Mouse (Mus musculus) hindbrain, embryonic 15.5 days (tissue): ENCODE measurements around the gene Gm13030. TPM values are rescaled to one million over a fixed set of nuclear protein-coding genes. Genes with fewer than 3 reads are reported as not detected.
A peak's percentile ranks its signal among the peaks of the same experiment; 100 is the strongest.
"Not testable (repeated sequence)": the region's sequence is repeated elsewhere in the genome, so short reads cannot be mapped to it uniquely, and the experiment has no call there.

ENCODE experiments used
- ATAC-seq: fragments of 200-750 bp; cut with Nextera tagmentation; 2 replicates; pipeline ENCODE4 v1.8.0; 2017; ENCODE audit warnings: low read depth, moderate number of reproducible peaks, moderate TSS enrichment; ENCODE audit not compliant: low FRiP score
- H3K27ac ChIP-seq: fragments of 300-500 bp; sonication (generic); replicated peaks from 2 replicates; pipeline ENCODE4 v1.5.1; 2015; ENCODE audit warnings: mild to moderate bottlenecking, inconsistent platforms
- H3K27me3 ChIP-seq: fragments of 300-500 bp; sonication (generic); 2 replicates; pipeline ENCODE4 v1.6.1; 2015; ENCODE audit warnings: control low read depth, inconsistent platforms
- H3K36me3 ChIP-seq: fragments of 300-500 bp; sonication (generic); 2 replicates; pipeline ENCODE4 v1.6.1; 2015; ENCODE audit warnings: control low read depth, inconsistent platforms
- H3K4me1 ChIP-seq: fragments of 300-500 bp; sonication (generic); replicated peaks from 2 replicates; pipeline ENCODE4 v1.6.1; 2015; ENCODE audit warnings: control low read depth, inconsistent platforms
- H3K4me2 ChIP-seq: fragments of 300-500 bp; sonication (generic); 2 replicates; pipeline ENCODE4 v1.6.1; 2015; ENCODE audit warnings: moderate library complexity, mild to moderate bottlenecking, inconsistent platforms
- H3K4me3 ChIP-seq: fragments of 300-500 bp; sonication (generic); 2 replicates; pipeline ENCODE4 v1.5.1; 2015; ENCODE audit warnings: mild to moderate bottlenecking, inconsistent platforms
- H3K9ac ChIP-seq: fragments of 300-500 bp; sonication (generic); 2 replicates; pipeline ENCODE4 v1.6.1; 2015; ENCODE audit warnings: inconsistent platforms
- H3K9me3 ChIP-seq: fragments of 300-500 bp; sonication (generic); 2 replicates; pipeline ENCODE4 v1.6.1; 2016; ENCODE audit warnings: control low read depth, inconsistent platforms
- WGBS: fragments of 180-500 bp; shearing (Covaris S2); methylation state at CpG from one replicate; pipeline ENCODE4 v1.1.7; 2015; 5-methylcytosine and 5-hydroxymethylcytosine counted together
- polyA plus RNA-seq: library from polyadenylated mRNA; unstranded; fragments of >200 nt; fragmentation: Nextera tagmentation; extraction: Ambion mirVana; gene quantifications from 2 replicates; pipeline ENCODE4 v1.2.1, GENCODE M21; 2015

Gene Gm13030
- polyA plus RNA-seq, 1 experiment from 2014 or later = not detected

DNA sequence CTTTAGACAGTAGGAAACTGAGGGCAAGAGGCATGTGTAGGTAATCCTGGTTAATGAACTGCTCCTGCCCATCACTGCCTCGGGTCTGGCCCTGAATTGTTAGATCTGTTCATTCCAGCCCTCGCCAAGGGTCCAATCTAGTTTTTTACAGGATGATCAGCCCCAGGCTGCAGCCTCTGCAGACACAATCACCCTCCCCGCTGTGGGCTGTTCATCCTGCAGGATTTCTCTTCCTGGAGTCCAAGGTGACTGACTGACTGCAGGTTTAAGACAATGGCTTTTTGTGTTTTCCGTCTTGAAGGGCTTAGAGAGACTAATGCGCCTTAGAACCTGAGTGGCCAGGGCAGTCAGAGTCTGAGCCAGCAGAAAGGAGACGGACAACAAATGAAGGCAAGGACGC lies 15.4 kb upstream of the Gm13030 start:
- no peak overlapping the region for H3K9ac ChIP-seq
- H3K4me3 ChIP-seq = no peak overlapping the region
- H3K9me3 ChIP-seq = no peaks in the 10 kb centered on the region
- H3K4me2 ChIP-seq = no peak overlapping the region
- no peaks in the 10 kb centered on the region for H3K4me1 ChIP-seq
- H3K27me3 ChIP-seq = no peaks in the 10 kb centered on the region
- no peak overlapping the region for H3K27ac ChIP-seq
- H3K36me3 ChIP-seq = peaks cover 13% of the 10 kb centered on the region; the same call in 1 of the 2 replicates
- ATAC-seq = no peak
- 57% methylated on average over 7 of the region's 7 CpGs for WGBS

DNA sequence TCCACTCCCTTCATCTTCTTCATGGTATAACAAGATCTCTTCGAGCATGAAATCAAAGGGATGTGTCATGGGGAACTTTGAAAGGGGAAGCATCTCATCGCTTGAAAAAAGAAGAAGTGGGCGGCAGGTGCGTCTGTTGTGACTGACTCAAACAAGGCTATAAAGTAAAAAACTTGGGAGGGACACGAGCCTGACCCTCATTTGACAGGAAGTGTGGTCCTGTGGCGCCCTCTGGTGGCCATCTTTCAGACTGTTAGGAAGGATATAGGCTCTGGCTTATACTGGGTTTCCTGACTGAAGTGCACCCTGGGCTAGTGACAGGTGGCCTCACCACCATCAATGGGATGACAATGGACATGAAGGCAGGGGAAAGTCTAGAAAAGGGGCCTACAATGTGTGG lies 10.5 kb upstream of the Gm13030 start:
- no peak overlapping the region for H3K4me2 ChIP-seq
- peak; percentile 38; the same call in 1 of the 2 replicates for ATAC-seq
- peaks cover 6% of the 10 kb centered on the region; the same call in 1 of the 2 replicates for H3K4me1 ChIP-seq
- H3K27ac ChIP-seq = no peak overlapping the region
- no peak overlapping the region for H3K9ac ChIP-seq
- 17% methylated on average over 6 of the region's 6 CpGs for WGBS
- H3K4me3 ChIP-seq = no peak overlapping the region
- peaks cover 6% of the 10 kb centered on the region; the same call in 1 of the 2 replicates for H3K27me3 ChIP-seq
- H3K36me3 ChIP-seq = no peaks in the 10 kb centered on the region
- no peaks in the 10 kb centered on the region for H3K9me3 ChIP-seq

DNA sequence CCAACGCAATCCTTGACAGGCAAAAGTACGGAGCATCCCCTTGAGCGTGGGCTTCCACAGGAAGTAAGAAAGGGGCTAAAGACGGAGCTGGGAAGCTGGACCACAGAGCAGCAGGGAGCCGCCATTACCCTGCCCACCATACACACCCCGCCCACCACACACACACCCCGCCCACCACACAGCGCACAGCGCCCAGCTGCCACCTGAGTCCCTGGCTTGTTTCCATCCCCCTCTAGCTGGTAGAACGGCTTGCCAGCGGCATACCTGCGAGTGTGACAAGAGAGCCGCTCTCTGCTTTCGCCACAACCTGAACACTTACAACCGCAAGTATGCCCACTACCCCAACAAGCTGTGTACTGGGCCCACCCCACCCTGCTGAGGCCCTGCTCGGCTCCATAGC lies 8.4 kb upstream of the Gm13030 start:
- peaks cover 6% of the 10 kb centered on the region; the same call in 1 of the 2 replicates for H3K4me1 ChIP-seq
- no peak for ATAC-seq
- peak overlapping the region; percentile 37 for H3K4me2 ChIP-seq
- H3K4me3 ChIP-seq = no peak overlapping the region
- H3K36me3 ChIP-seq = no peaks in the 10 kb centered on the region
- H3K27ac ChIP-seq = no peak overlapping the region
- H3K9me3 ChIP-seq = no peaks in the 10 kb centered on the region
- WGBS = 16% methylated on average over 16 of the region's 16 CpGs
- peaks cover 6% of the 10 kb centered on the region; the same call in 1 of the 2 replicates for H3K27me3 ChIP-seq
- H3K9ac ChIP-seq = no peak overlapping the region

DNA sequence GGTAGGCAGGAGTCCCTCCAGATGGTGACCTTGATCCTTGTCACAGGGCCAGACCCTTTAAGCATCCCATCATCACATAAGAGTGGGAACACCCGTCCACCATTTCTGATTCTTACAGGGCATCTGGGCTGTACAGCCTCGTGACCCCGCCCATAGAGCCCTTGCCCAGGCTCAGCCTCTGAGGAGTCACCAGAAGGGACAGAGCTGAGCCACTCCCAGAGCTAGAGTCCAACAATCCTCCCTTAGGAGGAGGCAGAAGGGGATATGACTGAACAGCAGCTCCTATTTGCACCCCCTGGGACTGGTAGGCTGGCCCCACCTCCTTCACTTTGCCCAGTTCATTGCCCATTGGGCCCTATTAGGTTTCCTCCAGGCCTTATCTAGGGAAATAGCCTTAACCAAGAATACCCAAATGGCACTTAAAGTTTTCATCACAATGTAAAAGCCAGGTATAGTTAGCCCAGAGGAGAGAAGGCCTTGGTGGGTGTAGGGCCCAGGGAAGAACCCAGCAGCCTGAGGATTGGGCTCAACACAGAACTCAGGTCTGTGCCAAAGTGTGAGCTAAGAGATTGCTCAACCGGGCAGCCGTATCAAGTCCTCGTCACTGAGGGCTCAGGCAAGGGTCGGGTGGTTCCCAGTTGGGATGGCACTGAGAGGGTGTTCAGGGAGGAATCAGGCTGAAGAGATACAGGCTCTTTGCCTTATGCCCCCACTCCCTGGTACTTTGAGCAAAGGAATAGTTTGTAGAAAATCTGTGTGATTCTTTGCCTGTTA lies 7.2 kb upstream of the Gm13030 start:
- peaks cover 6% of the 10 kb centered on the region; the same call in 1 of the 2 replicates for H3K27me3 ChIP-seq
- no peak overlapping the region for H3K9ac ChIP-seq
- no peak overlapping the region for H3K27ac ChIP-seq
- H3K9me3 ChIP-seq = no peaks in the 10 kb centered on the region
- no peaks in the 10 kb centered on the region for H3K36me3 ChIP-seq
- no peak overlapping the region for H3K4me2 ChIP-seq
- ATAC-seq = no peak
- H3K4me1 ChIP-seq = peaks cover 6% of the 10 kb centered on the region; the same call in 1 of the 2 replicates
- H3K4me3 ChIP-seq = no peak overlapping the region
- WGBS = 87% methylated on average over 7 of the region's 7 CpGs

DNA sequence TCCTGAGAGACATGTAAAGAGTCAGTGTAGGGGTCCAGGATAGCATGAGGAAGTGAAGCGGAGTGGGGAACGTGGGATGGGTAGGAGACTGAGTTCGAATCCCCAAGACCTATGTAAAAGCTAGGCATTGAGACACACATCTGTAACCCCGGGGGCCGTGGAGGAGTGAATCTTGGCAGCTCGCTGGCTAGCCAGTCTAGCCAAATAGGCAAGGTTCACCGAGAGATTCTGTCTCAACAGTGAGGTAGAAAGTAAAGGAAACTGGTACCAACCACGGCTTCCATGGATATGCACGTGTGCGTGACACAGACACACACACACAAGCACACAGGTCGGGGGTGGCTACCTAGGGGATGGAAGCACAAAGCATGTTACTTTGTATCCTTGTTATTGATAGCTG lies 6.0 kb upstream of the Gm13030 start:
- no peak for ATAC-seq
- Histone ChIP-seq H3K4me2 (no peak overlapping the region), H3K9ac (no peak overlapping the region), H3K27me3 (peaks cover 6% of the 10 kb centered on the region; the same call in 1 of the 2 replicates), H3K36me3 (no peaks in the 10 kb centered on the region), H3K4me1 (peaks cover 6% of the 10 kb centered on the region; the same call in 1 of the 2 replicates), H3K27ac (no peak overlapping the region), H3K9me3 (no peaks in the 10 kb centered on the region), H3K4me3 (no peak overlapping the region)
- WGBS = 89% methylated on average over 11 of the region's 11 CpGs

DNA sequence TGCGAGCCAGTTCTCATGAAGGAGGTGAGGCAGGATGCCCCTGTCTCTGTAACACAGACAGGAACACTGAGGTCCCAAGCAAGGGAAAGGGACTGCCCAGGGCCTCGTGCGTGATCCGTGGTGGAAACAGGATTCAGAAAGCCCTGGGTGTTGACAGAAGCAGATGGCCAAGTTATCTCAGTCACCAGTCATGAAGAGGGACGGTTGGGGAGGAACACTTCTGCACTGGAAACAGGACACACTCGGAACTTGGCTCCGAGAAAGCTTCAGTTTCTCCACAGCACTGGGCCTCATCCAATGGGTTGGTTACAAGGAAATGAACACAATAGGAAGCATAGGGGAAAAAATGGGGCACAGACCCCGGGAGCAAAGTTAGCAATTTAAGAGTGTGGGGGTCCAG lies 5.0 kb upstream of the Gm13030 start:
- peaks cover 5% of the 10 kb centered on the region; the same call in 1 of the 2 replicates for H3K27me3 ChIP-seq
- no peak overlapping the region for H3K4me3 ChIP-seq
- ATAC-seq = no peak
- H3K4me2 ChIP-seq = no peak overlapping the region
- no peaks in the 10 kb centered on the region for H3K36me3 ChIP-seq
- H3K9me3 ChIP-seq = no peaks in the 10 kb centered on the region
- 74% methylated on average over 8 of the region's 8 CpGs for WGBS
- no peak overlapping the region for H3K27ac ChIP-seq
- H3K4me1 ChIP-seq = peaks cover 6% of the 10 kb centered on the region; the same call in 1 of the 2 replicates
- no peak overlapping the region for H3K9ac ChIP-seq

DNA sequence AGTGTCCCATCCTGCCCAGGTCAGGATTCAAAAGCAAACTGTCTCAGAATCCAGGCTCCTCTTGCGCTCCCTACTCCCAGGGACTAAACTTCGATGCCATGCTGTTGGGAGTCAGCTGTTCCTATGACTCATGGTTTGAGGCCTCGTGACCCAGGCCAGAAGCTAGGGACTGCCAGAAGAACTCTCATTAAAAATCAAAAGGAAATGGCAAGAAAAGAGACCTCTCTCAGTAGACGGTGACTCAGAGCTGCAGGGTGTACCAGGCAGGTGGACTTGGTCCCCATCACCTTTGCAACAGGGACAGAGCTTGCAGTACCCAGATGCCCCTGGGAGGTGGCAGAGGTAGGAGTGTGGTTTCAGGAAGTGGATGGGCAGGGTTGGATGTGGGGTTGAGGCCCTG lies 4.0 kb upstream of the Gm13030 start, which contains the start of gene Pla2g2e:
Gene Pla2g2e (plus strand): TSS at position 212 of the 400 bp plus-strand sequence.
- no peak for ATAC-seq
- no peak within 1 kb of the TSS for H3K9ac ChIP-seq
- H3K4me1 ChIP-seq = peaks cover 6% of the 10 kb centered on the region; the same call in 1 of the 2 replicates
- H3K27me3 ChIP-seq = 0 out of 2 replicates have a peak, but pooled peaks cover 2% of the 10 kb centered on the region
- H3K9me3 ChIP-seq = no peaks in the 10 kb centered on the region
- no peak within 1 kb of the TSS for H3K4me3 ChIP-seq
- H3K27ac ChIP-seq = no peak within 1 kb of the TSS
- H3K36me3 ChIP-seq = no peaks in the 10 kb centered on the region
- WGBS = 88% methylated on average over 4 of the region's 4 CpGs
- no peak within 1 kb of the TSS for H3K4me2 ChIP-seq

DNA sequence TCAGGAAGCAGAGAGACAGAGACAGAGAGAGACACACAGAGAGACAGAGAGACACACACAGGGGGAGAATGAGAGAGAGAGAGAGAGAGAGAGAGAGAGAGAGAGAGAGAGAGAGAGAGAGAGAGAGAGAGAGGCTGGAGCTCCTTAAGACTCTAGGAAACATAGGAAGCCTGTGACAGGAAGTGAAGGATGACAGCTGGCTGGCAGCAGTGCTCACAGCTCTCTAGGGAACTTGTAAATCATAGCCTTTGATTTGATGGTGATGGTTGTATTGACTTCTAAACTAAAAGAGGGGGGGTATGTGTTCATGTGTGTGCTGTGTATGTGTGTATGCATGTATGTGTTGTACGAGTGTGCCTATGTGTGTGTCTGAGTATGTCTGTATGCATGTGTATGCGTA lies 2.2 kb upstream of the Gm13030 start:
- 95% methylated on average over 2 of the region's 2 CpGs for WGBS
- no peaks in the 10 kb centered on the region for H3K36me3 ChIP-seq

DNA sequence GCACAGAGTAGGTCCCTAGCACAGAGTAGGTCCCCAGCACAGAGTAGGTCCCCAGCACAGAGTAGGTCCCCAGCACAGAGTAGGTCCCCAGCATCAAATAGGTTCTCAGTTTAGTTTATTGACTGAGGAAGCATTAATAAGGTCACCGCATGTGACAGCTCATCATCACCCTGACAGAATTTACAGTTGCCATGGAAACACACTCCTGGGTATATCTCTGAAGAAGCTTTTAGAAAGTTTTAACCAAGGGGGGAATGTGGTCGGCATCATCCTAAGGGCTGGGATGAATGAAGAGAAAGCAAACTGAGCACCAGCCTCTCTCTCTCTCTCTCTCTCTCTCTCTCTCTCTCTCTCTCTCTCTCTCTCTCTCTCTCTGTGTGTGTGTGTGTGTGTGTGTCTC lies 1.5 kb upstream of the Gm13030 start:
- H3K9me3 ChIP-seq, H3K27ac ChIP-seq, H3K9ac ChIP-seq, H3K4me2 ChIP-seq, ATAC-seq, H3K4me1 ChIP-seq, H3K27me3 ChIP-seq, H3K4me3 ChIP-seq, H3K36me3 ChIP-seq: not testable (repeated sequence)
- 83% methylated on average over 2 of the region's 2 CpGs for WGBS

More for the DNA sequence above, 2.2 kb upstream of the Gm13030 start:
- Histone ChIP-seq H3K9me3 (no peaks in the 10 kb centered on the region), H3K4me3 (no peak overlapping the region), H3K27ac (no peak overlapping the region), H3K9ac (no peak overlapping the region), H3K4me1 (no peaks in the 10 kb centered on the region), H3K27me3 (no peaks in the 10 kb centered on the region), H3K4me2 (no peak overlapping the region)
- no peak for ATAC-seq

DNA sequence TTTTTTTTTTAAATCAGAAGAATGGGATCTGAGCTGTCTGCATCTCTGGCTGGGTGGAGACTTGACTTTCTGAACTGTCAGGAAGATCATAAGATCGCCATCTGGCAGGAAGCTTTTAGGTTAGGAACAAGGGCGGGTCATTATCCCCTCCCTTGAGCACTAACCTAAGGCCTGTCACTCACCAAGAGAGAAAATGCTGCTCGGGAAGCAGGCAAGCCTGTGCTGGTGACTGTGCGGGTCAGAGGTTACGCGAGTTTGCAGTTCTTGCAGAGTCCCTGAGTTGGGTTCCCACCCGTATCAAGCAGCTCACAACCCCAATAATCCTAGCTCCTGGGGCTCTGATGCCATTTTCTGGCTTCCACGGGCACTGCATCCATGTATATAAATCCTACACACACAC lies 5.1 kb downstream of the Gm13030 start:
- WGBS = 55% methylated on average over 8 of the region's 8 CpGs
- Histone ChIP-seq H3K4me3 (no peak overlapping the region), H3K27ac (no peak overlapping the region), H3K27me3 (no peaks in the 10 kb centered on the region), H3K9ac (no peak overlapping the region), H3K36me3 (no peaks in the 10 kb centered on the region), H3K4me2 (no peak overlapping the region), H3K4me1 (no peaks in the 10 kb centered on the region), H3K9me3 (no peaks in the 10 kb centered on the region)
- no peak for ATAC-seq

DNA sequence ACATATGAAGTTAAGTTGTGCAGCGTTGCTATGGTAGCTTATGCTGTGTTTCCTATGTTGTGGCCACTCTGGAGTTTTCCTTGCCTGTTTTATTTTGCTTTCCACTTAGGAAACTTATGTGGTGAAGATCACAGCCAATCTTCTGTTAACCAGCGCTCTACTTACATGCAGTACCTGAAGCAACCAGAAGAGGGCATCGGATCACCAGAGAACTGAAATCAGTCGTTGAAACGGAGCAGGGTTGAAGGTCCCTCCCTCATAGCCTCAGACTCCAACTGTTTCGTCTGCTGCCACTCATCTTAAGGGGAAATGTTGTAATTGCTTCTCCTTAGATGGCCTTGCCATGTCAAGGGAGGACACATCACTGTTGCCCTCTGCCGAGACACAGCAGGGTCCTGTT lies 7.4 kb downstream of the Gm13030 start:
- ATAC-seq = peak; percentile 42; the same call in 1 of the 2 replicates
- Histone ChIP-seq H3K27me3 (no peaks in the 10 kb centered on the region), H3K9me3 (no peaks in the 10 kb centered on the region), H3K36me3 (no peaks in the 10 kb centered on the region), H3K4me2 (no peak overlapping the region), H3K4me1 (no peaks in the 10 kb centered on the region), H3K27ac (no peak overlapping the region), H3K9ac (no peak overlapping the region), H3K4me3 (no peak overlapping the region)
- 15% methylated on average over 7 of the region's 7 CpGs for WGBS

DNA sequence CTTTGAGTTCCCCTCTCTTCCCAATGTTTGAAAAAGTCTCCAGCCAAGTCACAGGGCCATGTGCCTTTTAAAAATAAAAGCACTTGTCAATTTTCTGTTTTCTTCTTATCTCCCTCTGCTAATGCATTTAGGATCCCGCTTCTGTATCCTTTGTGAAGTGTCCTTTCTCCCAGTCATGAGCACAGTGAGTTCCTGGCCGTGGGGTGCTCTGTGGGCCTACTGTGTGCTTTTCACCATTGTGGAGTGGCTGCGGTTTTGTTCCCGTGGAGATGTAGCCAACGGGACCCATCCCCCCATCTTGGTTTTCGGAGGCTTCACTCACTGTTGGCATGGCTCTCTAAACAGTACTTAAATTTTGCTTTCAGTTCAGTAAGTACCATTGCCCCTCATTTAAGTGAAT lies 7.8 kb downstream of the Gm13030 start:
- no peak overlapping the region for H3K4me3 ChIP-seq
- no peak overlapping the region for H3K9ac ChIP-seq
- 69% methylated on average over 6 of the region's 6 CpGs for WGBS

More for the DNA sequence above, 7.8 kb downstream of the Gm13030 start:
- H3K36me3 ChIP-seq = no peaks in the 10 kb centered on the region
- ATAC-seq = no peak
- no peaks in the 10 kb centered on the region for H3K4me1 ChIP-seq
- no peak overlapping the region for H3K27ac ChIP-seq
- H3K27me3 ChIP-seq = no peaks in the 10 kb centered on the region
- H3K9me3 ChIP-seq = no peaks in the 10 kb centered on the region
- no peak overlapping the region for H3K4me2 ChIP-seq
